Mouse (Mus musculus): ENCODE data around the gene Ccdc6. TPM values are rescaled to one million over a fixed set of nuclear protein-coding genes. Genes with fewer than 3 reads are reported as not detected.
A peak's percentile ranks its signal among the peaks of the same experiment; 100 is the strongest.

The Ccdc6 gene
- polyA plus RNA-seq (2015; fragmentation: Nextera tagmentation; extraction: Ambion mirVana), result 9.4 and 10.0 TPM in 2 replicates

DNA sequence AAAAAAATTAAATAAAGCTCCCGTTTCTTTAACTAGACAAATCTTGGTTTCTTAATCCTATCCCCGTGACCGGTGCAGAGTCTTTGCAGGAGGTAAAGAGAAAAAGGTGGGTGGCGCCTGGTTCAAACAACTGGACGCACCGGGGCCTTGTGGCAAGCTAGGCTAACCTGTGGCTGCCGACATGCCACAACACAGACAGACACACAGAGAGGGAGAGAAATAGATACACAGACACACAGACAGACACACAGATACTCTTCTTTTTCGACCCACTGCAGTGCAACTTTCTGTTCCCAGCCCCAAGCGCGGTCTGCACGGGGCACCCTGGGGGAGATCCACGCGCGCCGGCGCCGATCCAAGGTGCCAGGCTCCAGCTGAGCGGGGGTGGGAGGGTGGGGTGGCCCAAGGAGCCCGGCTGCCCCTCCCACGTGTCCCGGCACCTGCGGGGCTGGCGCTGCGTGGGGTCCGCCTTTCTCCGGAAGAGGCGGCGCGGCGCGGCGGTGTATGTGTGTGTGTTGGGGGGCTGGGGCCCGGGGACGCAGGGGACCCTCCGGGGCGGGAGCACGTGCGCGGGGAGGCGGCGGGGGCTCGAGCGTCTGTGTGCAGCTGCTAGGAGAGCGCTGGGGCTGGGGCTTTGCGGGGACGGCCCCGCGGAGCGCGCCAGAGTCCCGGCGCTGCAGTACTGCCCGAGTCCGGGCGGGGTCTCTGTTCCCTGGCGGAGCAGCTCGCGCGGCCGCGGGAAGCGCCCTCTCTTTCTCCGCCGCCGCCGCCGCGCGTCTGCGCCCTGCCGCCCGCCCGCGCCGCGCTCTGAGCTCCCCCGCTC is at the start of gene Ccdc6:
TSS of gene Ccdc6 (plus strand) at position 756 of the 823 bp plus-strand sequence.
- TF ChIP-seq EP300 (optimal IDR thresholded peaks at IDR 0.05) (no peak), CTCF (IDR thresholded peaks at IDR 0.05; ENCODE audit: low read depth) (peak; percentile 70)
- H3K27ac ChIP-seq (replicated peaks), result peak within 1 kb of the TSS; percentile 91
- peak within 1 kb of the TSS; percentile 84 for H3K4me2 ChIP-seq (replicated peaks; ENCODE audit: low read depth)
- H3K36me3 ChIP-seq (ENCODE audit: control insufficient read depth, insufficient read depth, low read length), result no peaks in the 10 kb centered on the region
- no peaks in the 10 kb centered on the region for H3K9me3 ChIP-seq (ENCODE audit: control insufficient read depth, low read length)
- no peaks in the 10 kb centered on the region for H3K27me3 ChIP-seq (ENCODE audit: control insufficient read depth, insufficient read depth, low read length)
- H3K4me3 ChIP-seq (ENCODE audit: low read depth, low read length), result peak within 1 kb of the TSS; percentile 97
- WGBS, result 2% methylated on average over 43 of the region's 77 CpGs
- DNase-seq (ENCODE audit: low spot score) (peak; percentile 87), ATAC-seq (ENCODE audit: low FRiP score, low TSS enrichment) (peak; percentile 91)
- peak within 1 kb of the TSS; percentile 89 for H3K9ac ChIP-seq (ENCODE audit: low read length)
- peaks cover 2% of the 10 kb centered on the region for H3K4me1 ChIP-seq (replicated peaks; ENCODE audit: control insufficient read depth, insufficient read depth)

GRCm38 (mm10) chr10:70049771-70050170 is 47.1 kb upstream of the Ccdc6 start:
- DNase-seq (ENCODE audit: low spot score) (no peak), ATAC-seq (ENCODE audit: low FRiP score, low TSS enrichment) (no peak)
- Histone ChIP-seq H3K4me3 (ENCODE audit: low read depth, low read length) (no peak overlapping the region), H3K4me1 (replicated peaks; ENCODE audit: control insufficient read depth, insufficient read depth) (no peaks in the 10 kb centered on the region), H3K36me3 (ENCODE audit: control insufficient read depth, insufficient read depth, low read length) (no peaks in the 10 kb centered on the region), H3K9me3 (ENCODE audit: control insufficient read depth, low read length) (peaks cover 6% of the 10 kb centered on the region; the same call in 1 of the 2 replicates), H3K27me3 (ENCODE audit: control insufficient read depth, insufficient read depth, low read length) (no peaks in the 10 kb centered on the region), H3K4me2 (replicated peaks; ENCODE audit: low read depth) (no peak overlapping the region), H3K9ac (ENCODE audit: low read length) (no peak overlapping the region), H3K27ac (replicated peaks) (no peak overlapping the region)
- TF ChIP-seq CTCF (IDR thresholded peaks at IDR 0.05; ENCODE audit: low read depth) (no peak), EP300 (optimal IDR thresholded peaks at IDR 0.05) (no peak)
- WGBS, result 55% methylated on average over 7 of the region's 7 CpGs

DNA sequence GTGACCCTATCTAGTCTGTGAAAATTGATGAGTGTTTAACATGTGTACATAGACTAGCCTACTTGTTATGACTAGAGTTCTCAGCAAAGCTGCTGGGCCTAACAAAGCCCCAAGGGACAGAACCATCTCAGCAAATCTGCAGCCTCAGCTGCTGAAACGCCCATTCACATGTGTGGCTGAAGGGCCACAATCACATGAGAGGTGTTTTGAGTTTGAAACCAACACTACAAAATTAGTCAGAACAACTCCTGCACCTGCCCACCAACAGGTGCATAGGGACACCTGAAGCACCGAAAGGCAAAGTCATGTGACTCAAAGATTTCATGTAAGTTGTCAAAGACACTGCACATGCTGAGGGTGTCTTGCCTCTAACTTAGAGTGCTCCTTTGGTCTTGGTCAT is 41.6 kb upstream of the Ccdc6 start:
- H3K27me3 ChIP-seq (ENCODE audit: control insufficient read depth, insufficient read depth, low read length), result no peaks in the 10 kb centered on the region
- no peaks in the 10 kb centered on the region for H3K36me3 ChIP-seq (ENCODE audit: control insufficient read depth, insufficient read depth, low read length)
- no peak overlapping the region for H3K27ac ChIP-seq (replicated peaks)
- no peak for DNase-seq (ENCODE audit: low spot score)
- H3K4me1 ChIP-seq (replicated peaks; ENCODE audit: control insufficient read depth, insufficient read depth), result 0 out of 2 replicates have a peak, but pooled peaks cover 2% of the 10 kb centered on the region
- no peak overlapping the region for H3K4me2 ChIP-seq (replicated peaks; ENCODE audit: low read depth)
- no peak overlapping the region for H3K9ac ChIP-seq (ENCODE audit: low read length)
- TF ChIP-seq EP300 (optimal IDR thresholded peaks at IDR 0.05) (no peak), CTCF (IDR thresholded peaks at IDR 0.05; ENCODE audit: low read depth) (no peak)
- H3K9me3 ChIP-seq (ENCODE audit: control insufficient read depth, low read length), result peaks cover 6% of the 10 kb centered on the region; the same call in 1 of the 2 replicates
- ATAC-seq (ENCODE audit: low FRiP score, low TSS enrichment), result no peak
- WGBS, result 85% methylated on average over 2 of the region's 2 CpGs
- H3K4me3 ChIP-seq (ENCODE audit: low read depth, low read length), result no peak overlapping the region

- TF ChIP-seq CTCF (IDR thresholded peaks at IDR 0.05; ENCODE audit: low read depth), result no peak
- no peak for TF ChIP-seq EP300 (optimal IDR thresholded peaks at IDR 0.05)
- no peak for DNase-seq (ENCODE audit: low spot score)
Observed at GRCm38 (mm10) chr10:70057064-70057463, 39.9 kb upstream of the Ccdc6 start.

GRCm38 (mm10) chr10:70060021-70060688 is 36.8 kb upstream of the Ccdc6 start:
- Histone ChIP-seq H3K36me3 (ENCODE audit: control insufficient read depth, insufficient read depth, low read length) (no peaks in the 10 kb centered on the region), H3K27ac (replicated peaks) (no peak overlapping the region), H3K4me2 (replicated peaks; ENCODE audit: low read depth) (peak overlapping the region; percentile 35), H3K9ac (ENCODE audit: low read length) (no peak overlapping the region; the same call in 1 of the 2 replicates), H3K4me1 (replicated peaks; ENCODE audit: control insufficient read depth, insufficient read depth) (0 out of 2 replicates have a peak, but pooled peaks cover 2% of the 10 kb centered on the region), H3K9me3 (ENCODE audit: control insufficient read depth, low read length) (no peaks in the 10 kb centered on the region), H3K27me3 (ENCODE audit: control insufficient read depth, insufficient read depth, low read length) (no peaks in the 10 kb centered on the region), H3K4me3 (ENCODE audit: low read depth, low read length) (no peak overlapping the region)
- ATAC-seq (ENCODE audit: low FRiP score, low TSS enrichment) (no peak), DNase-seq (ENCODE audit: low spot score) (peak; percentile 25)
- TF ChIP-seq CTCF (IDR thresholded peaks at IDR 0.05; ENCODE audit: low read depth), result no peak
- TF ChIP-seq EP300 (optimal IDR thresholded peaks at IDR 0.05), result no peak
- WGBS, result 29% methylated on average over 19 of the region's 19 CpGs

More at GRCm38 (mm10) chr10:70057064-70057463, 39.9 kb upstream of the Ccdc6 start:
- Histone ChIP-seq H3K4me1 (replicated peaks; ENCODE audit: control insufficient read depth, insufficient read depth) (0 out of 2 replicates have a peak, but pooled peaks cover 2% of the 10 kb centered on the region), H3K4me2 (replicated peaks; ENCODE audit: low read depth) (no peak overlapping the region), H3K9me3 (ENCODE audit: control insufficient read depth, low read length) (peaks cover 6% of the 10 kb centered on the region; the same call in 1 of the 2 replicates), H3K36me3 (ENCODE audit: control insufficient read depth, insufficient read depth, low read length) (no peaks in the 10 kb centered on the region), H3K4me3 (ENCODE audit: low read depth, low read length) (no peak overlapping the region), H3K27me3 (ENCODE audit: control insufficient read depth, insufficient read depth, low read length) (no peaks in the 10 kb centered on the region), H3K9ac (ENCODE audit: low read length) (no peak overlapping the region), H3K27ac (replicated peaks) (no peak overlapping the region)
- no peak for ATAC-seq (ENCODE audit: low FRiP score, low TSS enrichment)
- 46% methylated on average over 3 of the region's 3 CpGs for WGBS

All from stomach, postnatal 0 days (tissue).